In genomic region chr13:77991189-77991886, GRCm38 (mm10) we compare ENCODE assay signal across 16 mouse cellular contexts. TPM values are rescaled to one million over a fixed set of nuclear protein-coding genes. Genes with fewer than 3 reads are reported as not detected.
DNase-seq lines count a peak whose midpoint lies in the region; ATAC-seq and TF ChIP-seq lines count a peak whose summit lies in the region.
"Had no signal": no experiment of that assay in that cellular context is flagged by ENCODE, and none has a peak within 500 bp of the region (broad histone marks: within the 10 kb centered on the region; RNA-seq: fewer than 3 reads in every experiment).

No protein-coding gene starts in this region.

- 70% methylated on average over 5 of the region's 5 CpGs for WGBS in heart, embryonic 16.5 days
- WGBS in midbrain, embryonic 11.5 days, result 77% methylated on average over 5 of the region's 5 CpGs
- 77% methylated on average over 5 of the region's 5 CpGs for WGBS in midbrain, postnatal 0 days
- 84% methylated on average over 5 of the region's 5 CpGs for WGBS in forebrain, embryonic 14.5 days
- WGBS in midbrain, embryonic 16.5 days, result 64% methylated on average over 5 of the region's 5 CpGs

- no peaks in the 10 kb centered on the region for H3K27me3 ChIP-seq in heart, embryonic 16.5 days (ENCODE audit: control insufficient read depth, insufficient read depth, low read length)
- no peaks in the 10 kb centered on the region for H3K27me3 ChIP-seq in midbrain, embryonic 11.5 days (ENCODE audit: control insufficient read depth, insufficient read depth, low read length)
- H3K27me3 ChIP-seq in midbrain, postnatal 0 days (ENCODE audit: insufficient read depth, low read length), result no peaks in the 10 kb centered on the region
- H3K27me3 ChIP-seq in forebrain, embryonic 14.5 days (replicated peaks; ENCODE audit: control insufficient read depth, insufficient read depth, low read length), result no peaks in the 10 kb centered on the region
- no peaks in the 10 kb centered on the region for H3K27me3 ChIP-seq in midbrain, embryonic 16.5 days (ENCODE audit: control insufficient read depth, insufficient read depth, low read depth, low read length)

- H3K4me3 ChIP-seq in heart, embryonic 16.5 days (ENCODE audit: low read length), result no peak overlapping the region
- H3K4me3 ChIP-seq in midbrain, embryonic 11.5 days (ENCODE audit: low read depth, low read length), result no peak overlapping the region
- no peak overlapping the region for H3K4me3 ChIP-seq in midbrain, postnatal 0 days (ENCODE audit: low read depth, low read length)
- H3K4me3 ChIP-seq in forebrain, embryonic 14.5 days (ENCODE audit: low read depth, low read length), result no peak overlapping the region
- no peak overlapping the region for H3K4me3 ChIP-seq in midbrain, embryonic 16.5 days (ENCODE audit: low read depth, low read length)
- H3K4me3 ChIP-seq: layer of hippocampus, adult 2 months had no signal

- no peak for DNase-seq in heart, adult 8-10 months (ENCODE audit: low spot score)
- DNase-seq in midbrain, embryonic 11.5 days (ENCODE audit: low spot score, missing footprints), result no peak
- no peak for DNase-seq in midbrain, postnatal 0 days (ENCODE audit: low spot score)
- DNase-seq in forebrain, embryonic 14.5 days (ENCODE audit: low spot score), result no peak
- DNase-seq in adrenal gland, postnatal 10 days, result no peak
- DNase-seq in frontal cortex, postnatal 36 days (ENCODE audit: low spot score in 2 of 2), result no peak
- DNase-seq: cerebellum, adult 9-11 months; kidney, adult 2 months; left cerebral cortex, postnatal 4 days had no signal

- ATAC-seq in heart, embryonic 16.5 days (replicated peaks; ENCODE audit: extremely low read depth, insufficient read depth, low FRiP score), result no peak
- peak; percentile 63; the same call in 1 of the 2 replicates for ATAC-seq in midbrain, embryonic 11.5 days (ENCODE audit: low FRiP score)
- ATAC-seq in midbrain, postnatal 0 days (ENCODE audit: low FRiP score), result no peak
- ATAC-seq in forebrain, embryonic 14.5 days, result peak; percentile 64
- 0 out of 2 replicates have a peak, but pooled peaks have one; percentile 67 for ATAC-seq in midbrain, embryonic 16.5 days
- ATAC-seq: CD4-positive, CD25-positive, alpha-beta regulatory T cell, adult 4 months; hindbrain, postnatal 0 days had no signal

- no peak for TF ChIP-seq CTCF in midbrain, postnatal 0 days (IDR thresholded peaks at IDR 0.05)

- no peak overlapping the region for H3K9ac ChIP-seq in heart, embryonic 16.5 days (ENCODE audit: low read length)
- no peak overlapping the region for H3K9ac ChIP-seq in midbrain, embryonic 11.5 days (ENCODE audit: low read length)
- H3K9ac ChIP-seq in midbrain, postnatal 0 days (replicated peaks; ENCODE audit: low read length, poor library complexity, severe bottlenecking), result no peak overlapping the region
- no peak overlapping the region for H3K9ac ChIP-seq in forebrain, embryonic 14.5 days (ENCODE audit: low read length)
- no peak overlapping the region for H3K9ac ChIP-seq in midbrain, embryonic 16.5 days (ENCODE audit: low read depth, low read length)

- no peaks in the 10 kb centered on the region for H3K4me1 ChIP-seq in heart, embryonic 16.5 days (ENCODE audit: control insufficient read depth, insufficient read depth, low read length)
- H3K4me1 ChIP-seq in midbrain, embryonic 11.5 days (ENCODE audit: control insufficient read depth, insufficient read depth, low read length), result no peaks in the 10 kb centered on the region; the same call in 1 of the 2 replicates
- no peaks in the 10 kb centered on the region for H3K4me1 ChIP-seq in midbrain, postnatal 0 days (ENCODE audit: insufficient read depth, low read length)
- H3K4me1 ChIP-seq in forebrain, embryonic 14.5 days (ENCODE audit: control insufficient read depth, insufficient read depth, low read length), result no peaks in the 10 kb centered on the region
- no peaks in the 10 kb centered on the region for H3K4me1 ChIP-seq in midbrain, embryonic 16.5 days (ENCODE audit: control insufficient read depth, insufficient read depth, low read length)

- no peaks in the 10 kb centered on the region for H3K36me3 ChIP-seq in heart, embryonic 16.5 days (ENCODE audit: control insufficient read depth, insufficient read depth)
- H3K36me3 ChIP-seq in midbrain, embryonic 11.5 days (ENCODE audit: control insufficient read depth, insufficient read depth, low read length), result no peaks in the 10 kb centered on the region
- no peaks in the 10 kb centered on the region for H3K36me3 ChIP-seq in midbrain, postnatal 0 days (ENCODE audit: insufficient read depth, low read length)
- no peaks in the 10 kb centered on the region for H3K36me3 ChIP-seq in forebrain, embryonic 14.5 days (ENCODE audit: control insufficient read depth, insufficient read depth, low read length)
- H3K36me3 ChIP-seq in midbrain, embryonic 16.5 days (ENCODE audit: control insufficient read depth, insufficient read depth, low read length), result no peaks in the 10 kb centered on the region

- H3K27ac ChIP-seq in heart, embryonic 16.5 days (ENCODE audit: low read length), result peak overlapping the region; percentile 2; the same call in 1 of the 2 replicates
- H3K27ac ChIP-seq in midbrain, embryonic 11.5 days (ENCODE audit: low read depth, low read length), result peak overlapping the region; percentile 30; the same call in 1 of the 2 replicates
- H3K27ac ChIP-seq in midbrain, postnatal 0 days (ENCODE audit: low read depth, low read length), result no peak overlapping the region
- H3K27ac ChIP-seq in forebrain, embryonic 14.5 days (ENCODE audit: low read depth, low read length), result peak overlapping the region; percentile 49; the same call in 1 of the 2 replicates
- peak overlapping the region; percentile 50; the same call in 1 of the 2 replicates for H3K27ac ChIP-seq in midbrain, embryonic 16.5 days (ENCODE audit: low read length)
- H3K27ac ChIP-seq: hindbrain, postnatal 0 days; layer of hippocampus, adult 2 months had no signal

- H3K4me2 ChIP-seq in heart, embryonic 16.5 days (ENCODE audit: low read depth, low read length), result no peak overlapping the region
- H3K4me2 ChIP-seq in midbrain, embryonic 11.5 days, result no peak overlapping the region
- H3K4me2 ChIP-seq in midbrain, postnatal 0 days (ENCODE audit: low read depth, low read length, poor library complexity, severe bottlenecking), result no peak overlapping the region
- no peak overlapping the region for H3K4me2 ChIP-seq in forebrain, embryonic 14.5 days (ENCODE audit: low read length)
- H3K4me2 ChIP-seq in midbrain, embryonic 16.5 days (ENCODE audit: low read length), result no peak overlapping the region
- H3K4me2 ChIP-seq: liver, embryonic 11.5 days had no signal

- H3K9me3 ChIP-seq in heart, embryonic 16.5 days (replicated peaks; ENCODE audit: control insufficient read depth, low read length), result no peaks in the 10 kb centered on the region
- no peaks in the 10 kb centered on the region for H3K9me3 ChIP-seq in midbrain, embryonic 11.5 days (ENCODE audit: control insufficient read depth, low read length)
- no peaks in the 10 kb centered on the region for H3K9me3 ChIP-seq in midbrain, postnatal 0 days (ENCODE audit: low read length)
- H3K9me3 ChIP-seq in forebrain, embryonic 14.5 days (replicated peaks; ENCODE audit: control insufficient read depth, low read length), result no peaks in the 10 kb centered on the region
- no peaks in the 10 kb centered on the region for H3K9me3 ChIP-seq in midbrain, embryonic 16.5 days (replicated peaks; ENCODE audit: control insufficient read depth, low read length, poor library complexity, severe bottlenecking)
- H3K9me3 ChIP-seq: G1E had no signal

RNA-seq across cellular contexts. Expression of gene Pou5f2, which starts 33.4 kb away (rescaled TPM):
- 0.75 and 1.1 TPM in 2 replicates for polyA plus RNA-seq in heart, embryonic 16.5 days (2015; fragmentation: Nextera tagmentation; extraction: Ambion mirVana)
- under 1 TPM; 0.19 to 0.95 (median 0.33) TPM for total RNA-seq in heart, adult 8-10 months (2022)
- 0.80 and 1.2 TPM in 2 replicates for polyA plus RNA-seq in midbrain, embryonic 11.5 days (2014; fragmentation: Nextera tagmentation; extraction: Ambion mirVana)
- total RNA-seq in midbrain, postnatal 0 days (2014; rRNA removed), result 0.61 and 1.7 TPM in 2 replicates
- polyA plus RNA-seq in midbrain, postnatal 0 days (2015; fragmentation: Nextera tagmentation; extraction: Ambion mirVana), result 0.36 and 0.43 TPM in 2 replicates
- 0.28 and 0.36 TPM in 2 replicates for polyA plus RNA-seq in forebrain, embryonic 14.5 days (2014; fragmentation: Nextera tagmentation; extraction: Ambion mirVana)
- 0.39 and 1.2 TPM in 2 replicates for polyA plus RNA-seq in midbrain, embryonic 16.5 days (2015; fragmentation: Nextera tagmentation; extraction: Ambion mirVana)
- 1 to 10 TPM in 1 of 2 experiments, under 1 TPM in 1; 0.75 to 2.0 TPM for total RNA-seq in adrenal gland, postnatal 10 days (2021)

Comparison
In these comparisons a context has a peak if more than half of its experiments do, and no peak if none do; other contexts are left out.
1. ATAC-seq: peak in midbrain, embryonic 11.5 days (single experiment), forebrain, embryonic 14.5 days (single experiment) and midbrain, embryonic 16.5 days (single experiment); none in heart, embryonic 16.5 days (single experiment) and midbrain, postnatal 0 days (single experiment).